Mouse (Mus musculus): ENCODE measurements around the gene Lmo4.

The Lmo4 gene

GRCm38 (mm10) chr3:144203259-144203987 is 1.6 kb downstream of the Lmo4 start:
- peak; percentile 46 for DNase-seq

GRCm38 (mm10) chr3:144202574-144203258 is 2.3 kb downstream of the Lmo4 start:
- DNase-seq: no peak

GRCm38 (mm10) chr3:144201794-144202573 is 3.0 kb downstream of the Lmo4 start:
- peak; percentile 94 for DNase-seq

GRCm38 (mm10) chr3:144185327-144186152 is 19.5 kb downstream of the Lmo4 start:
- DNase-seq: peak; percentile 35

- no peak for DNase-seq
These were observed 20.1 kb downstream of the Lmo4 start for GRCm38 (mm10) chr3:144184918-144185317.

- DNase-seq: no peak
These were observed 22.8 kb downstream of the Lmo4 start for GRCm38 (mm10) chr3:144182229-144182628.

- DNase-seq: no peak
These were observed 26.1 kb downstream of the Lmo4 start for GRCm38 (mm10) chr3:144178937-144179336.

GRCm38 (mm10) chr3:144173866-144174588 is 31.0 kb downstream of the Lmo4 start:
- DNase-seq: no peak

GRCm38 (mm10) chr3:144173138-144173537 is 31.9 kb downstream of the Lmo4 start:
- DNase-seq: no peak

GRCm38 (mm10) chr3:144171749-144172148 is 33.3 kb downstream of the Lmo4 start:
- no peak for DNase-seq

- no peak for DNase-seq
These were observed 34.5 kb downstream of the Lmo4 start for GRCm38 (mm10) chr3:144170539-144170938.

- DNase-seq: no peak
These were observed 38.4 kb downstream of the Lmo4 start for GRCm38 (mm10) chr3:144166439-144167155.

- DNase-seq: no peak
These were observed 39.6 kb downstream of the Lmo4 start for GRCm38 (mm10) chr3:144165439-144165838.

- peak; percentile 69 for DNase-seq
These were observed 40.2 kb downstream of the Lmo4 start for GRCm38 (mm10) chr3:144164665-144165385.

- DNase-seq: peak; percentile 41
These were observed 41.3 kb downstream of the Lmo4 start for GRCm38 (mm10) chr3:144163718-144164117.

- DNase-seq: no peak
These were observed 42.9 kb downstream of the Lmo4 start for GRCm38 (mm10) chr3:144162156-144162555.

GRCm38 (mm10) chr3:144161261-144161660 is 43.8 kb downstream of the Lmo4 start:
- DNase-seq: peak; percentile 25

- no peak for DNase-seq
These were observed 49.3 kb downstream of the Lmo4 start for GRCm38 (mm10) chr3:144155746-144156145.

GRCm38 (mm10) chr3:144153395-144153794 is 51.6 kb downstream of the Lmo4 start:
- DNase-seq: no peak

GRCm38 (mm10) chr3:144151001-144151400 is 54.0 kb downstream of the Lmo4 start:
- DNase-seq: no peak

- DNase-seq: no peak
These were observed 56.8 kb downstream of the Lmo4 start for GRCm38 (mm10) chr3:144148234-144148633.

Measured in kidney, postnatal 10 days (tissue).